In genomic region chr4:129496631-129497030, GRCm38 (mm10) we compare ENCODE assay signal across 8 mouse cellular contexts. TPM values are rescaled to one million over a fixed set of nuclear protein-coding genes. Genes with fewer than 3 reads are reported as not detected.
DNase-seq lines count a peak whose midpoint lies in the region; ATAC-seq lines count a peak whose summit lies in the region.

No protein-coding gene starts in this region.

- 30% methylated on average over 6 of the region's 6 CpGs for WGBS in heart, embryonic 15.5 days

- no peak overlapping the region for H3K4me3 ChIP-seq in heart, embryonic 15.5 days

- peaks cover 47% of the 10 kb centered on the region for H3K4me1 ChIP-seq in heart, embryonic 15.5 days (replicated peaks)

- H3K9me3 ChIP-seq in heart, embryonic 15.5 days (replicated peaks): no peaks in the 10 kb centered on the region

- H3K9ac ChIP-seq in heart, embryonic 15.5 days: no peak overlapping the region

- peaks cover 14% of the 10 kb centered on the region for H3K27me3 ChIP-seq in heart, embryonic 15.5 days

- ATAC-seq in heart, embryonic 15.5 days (replicated peaks; ENCODE audit: insufficient number of reproducible peaks, insufficient read depth, low FRiP score, low read depth): peak; percentile 24; the same call in 1 of the 2 replicates
- peak; percentile 56 for ATAC-seq in megakaryocyte progenitor cell, adult 5-6 weeks (replicated peaks; ENCODE audit: poor library complexity)

- H3K36me3 ChIP-seq in heart, embryonic 15.5 days: no peaks in the 10 kb centered on the region

- H3K4me2 ChIP-seq in heart, embryonic 15.5 days: 0 out of 2 replicates have a peak overlapping the region, but pooled peaks have one; percentile 6

- H3K27ac ChIP-seq in heart, embryonic 15.5 days: peak overlapping the region; percentile 65

- DNase-seq in 416B (ENCODE audit: low read depth): peak; percentile 63
- DNase-seq in adrenal gland, postnatal 14 days: peak; percentile 45
- DNase-seq in kidney, postnatal 36 days: peak; percentile 63 to 74
- DNase-seq in thymus, postnatal 4 days: peak; percentile 27
- no peak for DNase-seq in urinary bladder, postnatal 10 days (ENCODE audit: low spot score)
- no peak for DNase-seq in urinary bladder, postnatal 4 days (ENCODE audit: low spot score in 2 of 2)

RNA-seq across cellular contexts. Expression of gene Fam229a, which starts 5.6 kb away (rescaled TPM):
- total RNA-seq in adrenal gland, postnatal 14 days (2021): not detected in 2 replicates
- 0.27 TPM in 1 of 2 replicates, not detected in the other for polyA plus RNA-seq in heart, embryonic 15.5 days (2015; fragmentation: Nextera tagmentation; extraction: Ambion mirVana)
- total RNA-seq in megakaryocyte progenitor cell, adult 5-6 weeks (2015): not detected in 2 replicates
- total RNA-seq in megakaryocyte progenitor cell, adult 5-6 weeks (2017): not detected in 2 replicates

RNA-seq across cellular contexts. Expression of gene Tssk3, which starts 5.8 kb away (rescaled TPM):
- not detected in 2 replicates for total RNA-seq in adrenal gland, postnatal 14 days (2021)
- not detected in 2 replicates for polyA plus RNA-seq in heart, embryonic 15.5 days (2015; fragmentation: Nextera tagmentation; extraction: Ambion mirVana)
- not detected in 2 replicates for total RNA-seq in megakaryocyte progenitor cell, adult 5-6 weeks (2015)
- total RNA-seq in megakaryocyte progenitor cell, adult 5-6 weeks (2017): not detected in 2 replicates

RNA-seq across cellular contexts. Expression of gene Marcksl1, which starts 16.8 kb away (rescaled TPM):
- total RNA-seq in adrenal gland, postnatal 14 days (2021): 78.9 and 81.4 TPM in 2 replicates
- polyA plus RNA-seq in heart, embryonic 15.5 days (2015; fragmentation: Nextera tagmentation; extraction: Ambion mirVana): 283 and 352 TPM in 2 replicates
- total RNA-seq in megakaryocyte progenitor cell, adult 5-6 weeks (2015): 56.8 and 62.3 TPM in 2 replicates
- total RNA-seq in megakaryocyte progenitor cell, adult 5-6 weeks (2017): 37.5 and 43.9 TPM in 2 replicates

RNA-seq across cellular contexts. Expression of gene Bsdc1, which starts 35.2 kb away (rescaled TPM):
- total RNA-seq in adrenal gland, postnatal 14 days (2021): 52.3 and 55.7 TPM in 2 replicates
- 23.1 and 27.2 TPM in 2 replicates for polyA plus RNA-seq in heart, embryonic 15.5 days (2015; fragmentation: Nextera tagmentation; extraction: Ambion mirVana)
- 14.4 and 14.6 TPM in 2 replicates for total RNA-seq in megakaryocyte progenitor cell, adult 5-6 weeks (2015)
- 23.1 and 24.8 TPM in 2 replicates for total RNA-seq in megakaryocyte progenitor cell, adult 5-6 weeks (2017)

RNA-seq across cellular contexts. Expression of gene Hdac1, which starts 45.9 kb away (rescaled TPM):
- 55.7 and 59.5 TPM in 2 replicates for total RNA-seq in adrenal gland, postnatal 14 days (2021)
- 99.9 and 134 TPM in 2 replicates for polyA plus RNA-seq in heart, embryonic 15.5 days (2015; fragmentation: Nextera tagmentation; extraction: Ambion mirVana)
- 114 and 119 TPM in 2 replicates for total RNA-seq in megakaryocyte progenitor cell, adult 5-6 weeks (2015)
- total RNA-seq in megakaryocyte progenitor cell, adult 5-6 weeks (2017): 58.5 and 79.7 TPM in 2 replicates

Comparison
In these comparisons a context has a peak if more than half of its experiments do, and no peak if none do; other contexts are left out.
1. DNase-seq: peak in 416B (single experiment), adrenal gland, postnatal 14 days (single experiment), kidney, postnatal 36 days (2 of 2) and thymus, postnatal 4 days (single experiment); none in urinary bladder, postnatal 10 days (single experiment) and urinary bladder, postnatal 4 days (0 of 2).